Mouse (Mus musculus) olfactory bulb, adult 2 months (tissue): Measurements from ENCODE around the gene Stoml1.

ENCODE experiments used
- CTCF ChIP-seq: fragments of 200-500 bp; IDR thresholded peaks from 2 replicates; pipeline ENCODE4 v1.5.1; 2012; ENCODE audit warnings: low read depth, mild to moderate bottlenecking, low read length, moderate library complexity; ENCODE audit not compliant: insufficient read depth
- POLR2A ChIP-seq: fragments of 200-500 bp; IDR thresholded peaks from 2 replicates; pipeline ENCODE4 v1.6.1; 2012; ENCODE audit warnings: mild to moderate bottlenecking, low read depth, low read length, moderate library complexity; ENCODE audit not compliant: insufficient read depth

GRCm38 (mm10) chr9:58272855-58273254, 19.9 kb downstream of the Stoml1 start:
- TF ChIP-seq CTCF (no peak), POLR2A (no peak)
